Mouse (Mus musculus) frontal cortex, postnatal 14 days (tissue): Measurements from ENCODE around the gene Nup93.

ENCODE experiments used
- DNase-seq, 2 experiments: peaks; one replicate each; pipeline ENCODE4 v3.0.0; 2022; ENCODE audit warnings: low spot score in 2 of 2

Nup93 gene

GRCm38 (mm10) chr8:94362607-94363239, 148.4 kb downstream of the Nup93 start:
- no peak for DNase-seq

GRCm38 (mm10) chr8:94363288-94363688, 148.9 kb downstream of the Nup93 start:
- DNase-seq: no peak

- no peak for DNase-seq
These were observed 149.5 kb downstream of the Nup93 start for GRCm38 (mm10) chr8:94363906-94364305.

GRCm38 (mm10) chr8:94364686-94365312, 150.4 kb downstream of the Nup93 start:
- DNase-seq: no peak

- no peak for DNase-seq
These were observed 151.1 kb downstream of the Nup93 start for GRCm38 (mm10) chr8:94365410-94365981.
